Mouse (Mus musculus) cerebellum, adult 2 months (tissue): Measurements from ENCODE around the gene Ppif. TPM values are rescaled to one million over a fixed set of nuclear protein-coding genes. Genes with fewer than 3 reads are reported as not detected.

Source experiments
- DNase-seq, 2 experiments: peaks; one replicate each; pipeline ENCODE4 v3.0.0; 2021
- H3K27ac ChIP-seq: fragments of 200-500 bp; 2 replicates; pipeline ENCODE4 v1.5.1; 2012; ENCODE audit warnings: low read length, control low read depth, inconsistent platforms; ENCODE audit not compliant: insufficient read depth
- H3K27me3 ChIP-seq: fragments of 200-500 bp; 2 replicates; pipeline ENCODE4 v1.6.1; 2012; ENCODE audit warnings: inconsistent platforms, mild to moderate bottlenecking, low read length, moderate library complexity; ENCODE audit not compliant: control insufficient read depth, insufficient read depth
- H3K4me1 ChIP-seq: fragments of 200-500 bp; 2 replicates; pipeline ENCODE4 v1.6.1; 2011; ENCODE audit warnings: low read length; ENCODE audit not compliant: control insufficient read depth, insufficient read depth
- H3K4me3 ChIP-seq: fragments of 200-500 bp; replicated peaks from 2 replicates; pipeline ENCODE3; 2011; ENCODE audit warnings: mild to moderate bottlenecking, low read depth, low read length, control low read depth; ENCODE audit not compliant: insufficient read depth
- CTCF ChIP-seq: fragments of 200-500 bp; IDR thresholded peaks from 2 replicates; pipeline ENCODE4 v1.5.1; 2011; ENCODE audit warnings: low read depth, mild to moderate bottlenecking, control low read depth, low read length, moderate library complexity, borderline replicate concordance; ENCODE audit not compliant: insufficient read depth
- POLR2A ChIP-seq: fragments of 200-500 bp; IDR thresholded peaks from 2 replicates; pipeline ENCODE4 v1.6.1; 2011; ENCODE audit warnings: low read length, control low read depth, borderline replicate concordance; ENCODE audit not compliant: insufficient read depth
- WGBS: fragments of 180-500 bp; shearing (Covaris S2); methylation state at CpG from one replicate; pipeline ENCODE4 v1.1.7; 2018; 5-methylcytosine and 5-hydroxymethylcytosine counted together
- polyA plus RNA-seq: library from polyadenylated mRNA; depleted of rRNA; stranded (reverse); fragments of >200 nt; gene quantifications from 2 replicates; pipeline ENCODE4 v1.2.3, GENCODE M21; 2012

Gene Ppif
- polyA plus RNA-seq, 1 experiment = 63.3 TPM

- peaks cover 5% of the 10 kb centered on the region; the same call in 1 of the 2 replicates for H3K4me1 ChIP-seq
- H3K27me3 ChIP-seq = no peaks in the 10 kb centered on the region
- no peak for TF ChIP-seq POLR2A
- no peak for TF ChIP-seq CTCF
- 33% methylated on average over 8 of the region's 8 CpGs for WGBS
- H3K4me3 ChIP-seq = no peak overlapping the region
- DNase-seq = peak in 1 of 2 experiments; percentile 26
- no peak overlapping the region for H3K27ac ChIP-seq
These were observed 23.8 kb downstream of the Ppif start for GRCm38 (mm10) chr14:25717718-25718117.

DNA sequence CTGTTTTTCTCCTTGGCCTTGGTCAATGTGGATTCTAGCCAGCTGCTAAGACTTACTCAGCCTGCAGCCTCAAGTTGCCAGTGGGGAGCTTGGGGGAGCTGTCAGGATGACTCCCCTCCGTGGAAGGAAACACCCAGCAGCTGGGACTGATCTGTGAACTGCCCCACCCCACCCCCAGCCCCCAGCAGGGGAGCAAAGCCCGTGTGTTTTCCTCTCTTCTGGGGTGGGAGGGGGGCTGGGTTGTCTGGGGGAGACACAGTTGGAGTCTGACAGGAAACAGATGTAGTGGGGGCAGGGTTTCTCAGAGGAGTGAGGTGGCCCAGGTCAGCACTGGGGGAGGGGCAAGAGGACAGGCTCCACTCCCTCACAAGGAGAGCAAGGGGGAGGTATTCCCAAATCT is 24.5 kb downstream of the Ppif start:
- H3K4me1 ChIP-seq = peaks cover 5% of the 10 kb centered on the region; the same call in 1 of the 2 replicates
- DNase-seq = peak in 1 of 2 experiments; percentile 20
- H3K4me3 ChIP-seq = no peak overlapping the region
- H3K27me3 ChIP-seq = no peaks in the 10 kb centered on the region
- 12% methylated on average over 2 of the region's 2 CpGs for WGBS
- TF ChIP-seq POLR2A (no peak), CTCF (no peak)
- no peak overlapping the region for H3K27ac ChIP-seq

DNA sequence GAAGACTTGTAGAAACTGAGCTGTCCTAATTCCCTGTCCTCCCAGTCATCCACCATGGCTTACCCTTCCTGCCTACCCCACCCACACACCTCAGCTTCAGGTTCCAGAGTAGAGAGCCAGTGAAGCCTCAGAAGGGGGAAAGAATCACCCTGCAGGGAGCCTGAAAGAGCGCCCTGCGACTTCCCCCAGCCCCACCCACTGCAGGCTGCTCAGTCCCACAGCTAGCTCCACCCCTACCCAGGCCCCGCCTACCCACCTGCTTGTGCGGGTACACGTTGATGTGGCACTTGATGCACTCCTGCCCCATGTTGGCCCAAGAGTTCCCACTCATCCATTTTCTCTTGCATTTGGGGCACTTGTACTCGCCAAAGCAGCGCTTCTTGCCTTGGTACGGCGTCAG is 25.4 kb downstream of the Ppif start:
- no peak overlapping the region for H3K4me3 ChIP-seq
- no peaks in the 10 kb centered on the region for H3K27me3 ChIP-seq
- no peak overlapping the region for H3K27ac ChIP-seq
- TF ChIP-seq CTCF (no peak), POLR2A (no peak)
- H3K4me1 ChIP-seq = peaks cover 9% of the 10 kb centered on the region
- 76% methylated on average over 9 of the region's 9 CpGs for WGBS
- DNase-seq = no peak

- H3K27me3 ChIP-seq = no peaks in the 10 kb centered on the region
- no peak overlapping the region for H3K4me3 ChIP-seq
- TF ChIP-seq POLR2A (no peak), CTCF (no peak)
- peaks cover 21% of the 10 kb centered on the region for H3K4me1 ChIP-seq
- DNase-seq = no peak
- H3K27ac ChIP-seq = no peak overlapping the region
- WGBS = 94% methylated on average over 5 of the region's 5 CpGs
These were observed 27.2 kb downstream of the Ppif start for GRCm38 (mm10) chr14:25720962-25721707.

- peak; percentile 55 to 68 for DNase-seq
These were observed 31.1 kb downstream of the Ppif start for GRCm38 (mm10) chr14:25725032-25725497.

GRCm38 (mm10) chr14:25725690-25726089 is 31.7 kb downstream of the Ppif start:
- TF ChIP-seq POLR2A = no peak
- TF ChIP-seq CTCF = no peak
- 39% methylated on average over 4 of the region's 4 CpGs for WGBS
- H3K27me3 ChIP-seq = no peaks in the 10 kb centered on the region
- H3K4me1 ChIP-seq = peaks cover 15% of the 10 kb centered on the region
- H3K4me3 ChIP-seq = no peak overlapping the region
- DNase-seq = no peak
- no peak overlapping the region for H3K27ac ChIP-seq

More at GRCm38 (mm10) chr14:25725032-25725497, 31.1 kb downstream of the Ppif start:
- H3K4me1 ChIP-seq = peaks cover 15% of the 10 kb centered on the region
- WGBS = 14% methylated on average over 11 of the region's 11 CpGs
- H3K27me3 ChIP-seq = no peaks in the 10 kb centered on the region
- no peak for TF ChIP-seq CTCF
- TF ChIP-seq POLR2A = no peak
- no peak overlapping the region for H3K27ac ChIP-seq
- no peak overlapping the region for H3K4me3 ChIP-seq

- DNase-seq = no peak
These were observed 32.5 kb downstream of the Ppif start for GRCm38 (mm10) chr14:25726226-25727148.

More at GRCm38 (mm10) chr14:25726226-25727148, 32.5 kb downstream of the Ppif start:
- H3K27me3 ChIP-seq = no peaks in the 10 kb centered on the region
- peaks cover 15% of the 10 kb centered on the region for H3K4me1 ChIP-seq
- WGBS = 59% methylated on average over 20 of the region's 20 CpGs
- H3K4me3 ChIP-seq = no peak overlapping the region
- TF ChIP-seq CTCF = peak; percentile 66; the same call in 1 of the 2 replicates
- no peak for TF ChIP-seq POLR2A
- no peak overlapping the region for H3K27ac ChIP-seq
